Mouse (Mus musculus) common myeloid progenitor, adult 5-6 weeks (primary cell): Measurements from ENCODE around the gene Ercc6l2. TPM values are rescaled to one million over a fixed set of nuclear protein-coding genes. Genes with fewer than 3 reads are reported as not detected.

Experiments used
- ATAC-seq: replicated peaks from 2 replicates; pipeline ENCODE4 v1.8.0; 2016; ENCODE audit warnings: low read depth, mild to moderate bottlenecking, moderate TSS enrichment, inconsistent platforms; ENCODE audit not compliant: poor library complexity, severe bottlenecking
- total RNA-seq: library from RNA; stranded (forward); fragments of 200-1000, 187-1606 nt; gene quantifications from 2 replicates; pipeline ENCODE4 v1.2.3, GENCODE M21; 2017

Gene Ercc6l2
- total RNA-seq, 1 experiment from 2014 or later: 43.7 TPM

DNA sequence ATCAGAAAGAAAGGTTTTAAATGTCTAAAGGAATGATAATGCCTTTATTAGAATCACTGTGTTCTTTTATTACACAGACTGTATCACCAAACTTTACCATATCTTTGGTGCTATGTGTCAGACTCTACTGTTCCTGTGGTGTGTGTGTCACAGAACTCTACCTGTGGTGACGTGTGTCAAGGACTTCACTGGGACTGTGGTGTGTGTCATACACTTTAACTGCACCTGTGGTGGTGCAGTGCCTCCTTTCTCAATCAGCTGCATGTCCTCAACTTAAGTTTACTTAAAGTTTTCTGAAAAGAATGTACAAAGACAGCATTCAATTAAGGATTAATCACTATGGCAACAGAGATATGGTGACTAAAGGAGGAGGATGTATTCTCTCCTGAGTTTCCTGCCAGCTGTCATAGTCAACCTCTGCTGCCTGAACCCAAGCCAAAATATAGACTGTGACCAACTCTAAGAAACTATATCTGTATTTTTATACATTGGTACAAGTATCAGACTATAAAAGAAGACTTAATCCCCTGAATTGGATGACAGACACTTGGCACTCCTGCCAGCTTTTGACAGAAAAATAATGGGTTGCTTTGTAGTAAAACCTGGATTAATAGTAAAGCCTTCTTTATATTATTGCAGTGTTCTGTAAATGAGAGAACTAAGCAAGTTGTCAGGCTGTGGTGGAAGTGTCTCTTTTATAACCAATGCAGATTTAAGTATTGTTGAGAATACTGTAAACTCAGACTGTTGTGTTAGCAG lies 64.2 kb downstream of the Ercc6l2 start:
- ATAC-seq: no peak

DNA sequence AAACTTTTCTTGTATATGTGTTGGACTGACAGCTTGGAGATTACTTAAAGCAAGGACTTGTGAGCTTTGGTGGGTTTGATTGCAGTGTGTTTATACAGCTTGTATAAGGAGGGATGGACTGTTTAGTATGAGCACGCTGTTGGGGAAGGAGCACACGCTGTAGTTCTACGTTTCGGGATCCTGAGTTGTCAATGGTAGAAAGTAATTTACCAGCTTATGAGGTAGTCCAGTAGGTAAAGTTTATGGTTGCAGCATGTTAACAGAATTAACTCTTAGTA lies 64.8 kb downstream of the Ercc6l2 start:
- no peak for ATAC-seq

DNA sequence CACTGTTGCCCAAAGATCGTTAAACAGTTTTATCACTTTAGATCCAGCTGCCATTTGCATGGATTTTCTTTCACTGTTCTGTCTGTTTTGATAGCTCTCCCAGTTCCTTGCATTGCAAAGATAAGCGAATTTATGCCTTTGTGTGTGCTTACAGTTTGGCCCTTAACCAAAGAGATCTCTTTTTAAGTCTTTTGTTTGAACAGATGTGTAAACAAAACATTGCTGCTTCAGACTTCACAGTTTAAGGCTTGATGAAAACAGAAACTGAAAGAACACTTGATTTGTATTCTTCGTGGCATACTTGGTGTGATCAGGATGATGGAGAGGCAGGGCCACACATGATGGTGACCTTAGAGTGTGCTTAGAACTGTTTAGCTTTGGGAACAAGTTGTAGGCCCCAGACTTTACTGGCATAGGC lies 70.5 kb downstream of the Ercc6l2 start:
- peak; percentile 45; the same call in 1 of the 2 replicates for ATAC-seq

DNA sequence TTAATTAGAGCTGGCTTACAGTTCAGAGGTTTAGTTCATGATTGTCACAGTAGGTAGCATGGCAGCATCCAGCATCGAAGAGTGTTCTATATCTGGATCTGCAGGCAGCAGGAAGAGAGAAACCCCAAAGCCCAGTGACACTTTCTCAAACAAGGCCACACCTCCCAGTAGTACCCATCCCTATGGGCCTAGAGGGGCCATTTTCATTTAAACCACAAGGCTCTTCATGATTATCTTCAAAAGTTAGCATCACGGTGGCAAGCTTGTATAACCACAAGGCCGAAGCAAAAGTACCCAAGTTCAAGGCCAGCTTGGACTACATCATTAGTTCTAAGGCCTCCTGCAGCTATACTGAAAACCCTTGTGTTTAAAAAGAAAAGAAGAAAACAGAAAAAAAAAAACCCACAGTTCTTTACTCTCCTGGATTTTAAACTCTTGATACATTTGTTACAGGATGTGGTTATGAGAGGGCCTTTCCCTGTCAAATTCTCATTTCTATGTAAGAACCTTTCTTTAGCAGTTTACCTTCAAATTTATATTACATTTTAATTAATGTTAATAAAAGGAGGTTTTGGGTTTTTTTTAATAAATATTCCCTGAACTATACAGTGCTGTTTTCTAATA lies 71.5 kb downstream of the Ercc6l2 start:
- ATAC-seq: peak; percentile 65; the same call in 1 of the 2 replicates

DNA sequence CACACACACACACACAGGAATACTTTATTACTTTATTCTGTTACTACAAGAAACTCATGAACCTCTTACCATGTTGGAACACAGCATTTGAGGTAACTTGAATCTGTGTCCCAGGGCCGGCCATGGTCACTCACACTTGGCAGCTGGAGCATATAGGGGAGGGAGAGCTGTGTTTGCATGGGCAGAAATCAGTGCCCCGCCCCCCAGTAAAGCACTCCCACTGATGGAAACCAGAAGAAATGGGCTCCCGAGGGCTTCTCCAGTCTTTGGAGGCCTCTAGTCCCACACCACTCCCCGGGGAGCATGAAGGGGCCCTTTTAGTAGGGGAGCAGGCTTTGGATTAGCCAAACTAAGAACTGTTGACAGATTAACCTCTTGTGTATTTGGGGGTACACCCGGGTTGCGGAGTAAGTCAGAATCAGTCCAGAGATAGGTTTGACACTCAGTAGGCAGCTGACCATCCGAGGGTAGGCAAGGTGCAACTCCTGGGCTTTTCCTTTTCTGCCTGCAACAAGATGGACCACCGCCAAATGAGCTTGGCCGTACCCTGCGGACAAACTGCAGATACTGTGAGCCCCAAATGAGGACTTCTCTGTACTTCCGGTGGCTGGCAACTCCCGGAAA lies 85.8 kb downstream of the Ercc6l2 start:
- ATAC-seq: no peak

DNA sequence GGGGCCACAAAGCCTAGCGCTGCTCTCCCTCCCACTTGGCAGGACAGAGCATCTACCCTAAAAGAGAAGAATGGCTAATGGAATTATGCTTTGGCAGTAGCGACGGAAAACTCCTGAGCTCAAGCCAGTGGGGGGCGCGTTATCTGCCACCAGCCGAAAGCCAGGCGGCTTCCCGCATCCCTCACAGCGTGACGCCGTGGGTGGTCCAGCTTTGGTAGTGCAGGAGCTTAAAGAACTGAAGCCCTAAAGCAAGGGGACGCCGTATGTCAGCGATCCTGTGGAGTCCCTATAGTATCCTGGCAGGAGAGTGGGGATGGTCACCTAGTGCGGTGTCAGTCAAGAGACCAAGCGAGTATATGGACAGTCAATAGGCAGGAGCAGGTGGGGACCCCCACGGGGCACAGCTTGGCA lies 86.3 kb downstream of the Ercc6l2 start:
- ATAC-seq: peak; percentile 69

DNA sequence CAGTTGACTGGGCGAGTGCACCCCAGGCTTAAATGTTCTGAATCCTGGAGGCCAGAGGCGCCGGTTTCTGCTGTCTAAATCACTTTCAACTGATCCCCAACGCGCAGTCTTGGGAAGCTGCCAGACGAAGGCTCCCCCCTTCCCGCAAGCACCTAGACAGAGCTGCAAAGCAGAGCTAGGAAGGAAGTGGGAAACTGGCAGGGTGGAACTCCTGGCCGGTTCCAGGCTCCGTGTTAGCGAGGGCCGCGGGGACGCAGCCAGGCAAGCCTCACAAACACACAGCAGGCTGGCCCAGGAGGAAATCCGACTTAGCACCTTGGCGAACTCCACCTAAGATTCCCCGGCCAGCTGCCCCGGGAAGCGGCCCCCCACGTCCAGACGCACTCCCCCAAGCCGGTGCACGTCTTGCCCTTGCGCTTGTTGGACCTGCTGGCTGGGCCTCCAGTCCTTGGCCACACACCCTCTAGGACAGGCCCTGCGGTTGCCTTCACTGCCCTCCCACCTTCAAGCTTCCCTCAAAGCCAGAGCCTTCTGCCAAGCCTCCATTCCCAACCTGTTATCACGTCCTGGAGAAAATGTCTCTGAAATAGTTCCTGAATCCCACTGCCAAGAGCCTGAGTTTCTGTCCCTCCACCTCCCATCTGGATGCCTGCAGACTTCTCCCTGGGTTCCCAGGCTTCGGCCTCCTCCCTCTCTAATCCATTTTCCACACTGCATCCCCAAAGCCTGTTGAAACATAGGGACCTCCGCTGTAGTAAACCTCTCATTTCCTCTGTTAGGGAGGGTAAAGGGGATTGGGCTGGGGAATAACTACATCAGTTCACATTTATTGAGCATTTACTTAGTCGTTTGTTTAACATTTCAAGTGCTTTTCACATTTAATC lies 86.9 kb downstream of the Ercc6l2 start:
- ATAC-seq: peak; percentile 40

DNA sequence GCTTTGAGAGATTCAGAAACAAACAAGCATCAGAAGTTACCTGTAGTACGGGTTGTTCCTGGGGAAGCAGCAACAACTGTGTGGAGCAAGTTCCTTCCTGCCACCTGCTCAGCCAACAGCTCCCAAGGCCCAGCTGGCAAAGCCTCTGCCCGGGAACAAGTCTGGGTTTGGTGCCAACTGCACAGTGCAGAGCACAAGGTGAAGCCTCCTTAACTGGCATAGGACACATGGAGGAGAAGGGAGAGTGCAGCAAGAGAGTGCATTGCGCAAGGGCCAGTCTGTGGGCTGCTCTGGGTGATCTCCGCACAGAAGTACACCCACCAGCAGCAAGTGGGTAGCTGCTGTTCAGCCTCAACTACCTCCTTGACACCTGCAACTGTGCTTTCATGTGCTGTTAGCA lies 91.5 kb downstream of the Ercc6l2 start:
- ATAC-seq: peak; percentile 46

DNA sequence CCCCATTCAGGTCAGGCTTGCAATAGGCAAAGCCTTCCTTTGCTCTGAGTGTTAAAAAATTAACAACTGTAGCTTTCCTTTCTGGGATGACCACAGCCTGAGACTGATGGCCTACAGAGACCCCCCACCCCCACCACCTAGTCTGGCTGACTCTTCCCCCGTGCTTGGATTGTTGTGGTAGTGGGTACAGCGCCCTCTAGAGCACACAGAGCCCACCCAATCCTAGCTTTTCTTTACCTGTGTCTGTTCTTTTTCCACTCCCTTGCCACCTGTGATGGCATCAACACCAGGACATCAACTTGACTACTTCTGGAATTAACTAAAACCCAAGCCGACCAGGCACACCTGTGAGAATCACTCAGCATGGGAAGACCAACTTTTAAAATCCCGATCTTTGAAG lies 92.4 kb downstream of the Ercc6l2 start:
- no peak for ATAC-seq

DNA sequence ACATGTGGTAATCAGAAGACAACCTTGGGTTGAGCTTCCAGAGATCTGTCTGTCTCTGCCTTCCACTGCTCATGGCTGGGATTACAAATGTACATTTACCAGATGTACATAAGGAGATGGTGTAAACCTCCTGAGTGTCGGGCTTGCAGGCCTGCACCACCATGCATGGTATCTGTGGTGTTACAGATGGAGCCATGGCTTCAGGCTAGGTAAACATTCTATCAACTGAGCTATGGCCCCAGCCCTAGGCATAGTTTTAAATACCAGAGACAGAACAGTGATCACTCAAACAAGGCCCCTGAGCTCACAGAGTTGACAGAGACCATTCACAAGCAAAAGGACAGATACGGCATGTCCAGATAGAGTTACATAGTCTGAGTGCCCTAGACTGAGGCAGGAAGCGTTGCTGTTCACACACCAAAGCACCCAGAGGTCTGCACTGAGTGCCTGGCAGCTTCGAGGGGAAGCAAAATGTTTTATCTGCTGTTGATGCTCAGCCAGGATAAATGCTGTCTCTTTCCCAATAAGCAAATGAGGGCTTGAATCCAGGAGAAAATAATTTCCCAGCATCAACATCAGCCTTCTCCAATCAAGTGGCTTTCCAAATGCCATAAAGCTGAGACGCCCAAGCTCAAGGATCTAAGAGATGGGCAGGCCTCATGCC lies 95.2 kb downstream of the Ercc6l2 start:
- ATAC-seq: no peak

DNA sequence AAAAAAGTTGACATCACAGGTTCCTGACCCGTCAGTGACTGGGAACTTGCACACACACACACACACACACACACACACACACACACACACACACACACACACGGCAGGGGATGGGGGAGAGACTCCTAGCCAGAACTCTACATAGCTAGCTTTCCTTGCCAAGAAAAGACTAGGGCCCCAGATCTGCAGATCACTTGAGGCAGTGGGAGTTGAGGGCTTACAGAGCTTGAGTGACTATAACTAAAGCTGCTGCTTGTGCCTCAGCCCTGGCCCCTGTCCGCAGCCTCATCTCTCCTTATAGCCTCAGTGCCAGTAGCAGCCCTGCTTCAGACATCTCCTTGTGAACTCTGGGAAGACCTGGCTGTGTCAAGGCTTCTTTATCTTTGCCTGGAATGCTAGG lies 96.6 kb downstream of the Ercc6l2 start:
- ATAC-seq: no peak

DNA sequence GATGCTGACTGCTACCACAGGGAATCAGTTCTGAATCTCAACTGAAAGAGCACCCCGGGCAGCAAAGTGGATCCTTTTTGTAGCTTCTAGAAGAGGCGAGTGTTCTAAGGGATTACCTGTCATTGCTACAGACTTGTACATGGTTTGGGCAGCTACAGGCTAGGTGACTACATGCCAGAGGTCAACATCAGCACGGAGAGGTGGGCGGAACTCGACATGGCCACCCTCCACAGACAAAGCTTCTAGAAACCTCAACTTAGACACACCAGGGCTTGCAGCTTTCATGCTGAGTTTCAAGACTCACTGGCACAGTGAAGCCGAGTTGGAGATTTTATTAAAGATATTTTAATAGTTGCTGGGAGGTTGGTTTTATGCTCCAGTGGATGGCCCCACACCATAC lies 98.1 kb downstream of the Ercc6l2 start:
- no peak for ATAC-seq

DNA sequence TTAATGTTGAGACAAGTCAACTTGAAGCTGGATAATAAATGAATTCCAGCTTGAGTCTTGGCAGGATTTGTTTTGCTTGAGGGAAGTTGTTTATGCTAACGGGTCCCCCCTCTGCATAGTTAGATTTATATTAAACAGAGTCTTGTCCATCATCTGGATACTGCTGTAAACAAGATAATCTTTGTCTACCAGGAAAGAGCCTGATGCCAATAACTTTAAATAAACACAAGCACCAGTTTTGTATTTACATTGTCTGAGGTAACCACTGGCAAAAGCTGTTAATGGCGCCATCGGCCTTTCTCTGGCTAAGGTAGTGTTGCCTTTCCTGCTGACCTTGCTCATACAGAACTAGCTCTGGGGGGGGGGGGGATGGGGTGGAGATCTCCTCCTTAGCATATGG lies 100.1 kb downstream of the Ercc6l2 start:
- ATAC-seq: no peak

DNA sequence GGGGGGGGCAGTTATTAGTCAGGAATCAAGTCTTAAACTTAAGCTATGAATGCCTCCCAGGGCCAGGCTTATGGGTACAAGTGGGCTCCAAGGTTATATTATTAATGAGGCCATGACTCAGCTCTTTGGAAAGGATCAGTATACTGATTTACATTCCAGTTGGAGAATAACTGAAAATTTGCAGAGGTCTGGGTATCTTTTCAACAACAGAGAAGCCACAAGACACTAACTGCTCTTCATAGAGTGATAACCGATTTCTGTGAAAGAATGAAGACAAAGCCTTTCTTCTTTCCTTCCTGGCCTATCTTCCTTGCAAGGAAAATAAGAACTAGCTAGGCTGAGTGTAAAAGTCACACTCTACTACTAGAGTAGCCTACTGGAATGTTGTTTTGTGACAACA lies 100.6 kb downstream of the Ercc6l2 start:
- peak; percentile 30 for ATAC-seq

DNA sequence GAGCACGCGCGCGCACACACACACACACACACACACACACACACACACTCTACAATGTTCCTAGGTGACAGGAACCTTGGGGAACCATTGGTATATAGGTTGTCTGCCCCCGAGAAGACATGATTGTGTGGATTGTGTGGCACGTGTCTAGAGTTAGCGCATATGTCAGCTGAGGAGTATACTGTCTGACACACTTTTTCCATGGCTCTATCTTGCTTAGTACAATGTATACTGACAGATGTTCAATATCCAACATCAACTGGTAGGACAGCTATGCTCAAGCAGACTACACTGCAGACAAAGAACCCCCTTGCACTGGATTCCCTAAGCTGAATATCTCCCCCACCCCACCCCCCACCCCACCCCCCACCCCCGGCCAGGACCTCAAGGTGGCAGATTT lies 101.5 kb downstream of the Ercc6l2 start:
- no peak for ATAC-seq

DNA sequence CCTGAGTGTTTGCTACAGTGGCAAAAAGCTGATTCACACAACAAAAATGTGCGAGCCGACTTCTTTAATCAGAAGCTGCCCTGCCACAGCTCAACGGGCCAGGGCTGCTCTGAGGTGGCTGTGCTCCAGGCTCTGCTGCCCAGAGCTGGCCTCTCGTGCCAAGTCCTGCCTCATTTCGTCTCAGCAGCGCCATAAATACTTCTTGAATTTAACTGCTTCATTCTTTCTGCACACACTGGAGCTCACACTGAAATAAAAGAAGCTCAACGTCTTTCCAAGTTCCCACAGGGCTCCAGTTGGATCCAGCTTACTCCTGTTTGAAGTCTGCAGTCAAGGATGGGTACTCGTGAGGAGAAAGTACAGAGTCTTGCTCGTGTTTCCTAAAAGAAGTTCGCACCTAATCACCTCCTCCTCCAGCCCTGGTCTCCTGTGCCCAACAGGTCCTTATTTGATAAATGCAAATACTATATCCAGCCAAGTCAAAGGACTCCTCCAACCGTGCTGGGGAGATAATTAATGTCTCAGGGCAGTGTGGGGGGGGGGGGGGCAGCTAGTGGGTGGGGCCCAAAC lies 102.2 kb downstream of the Ercc6l2 start:
- peak; percentile 27; the same call in 1 of the 2 replicates for ATAC-seq

DNA sequence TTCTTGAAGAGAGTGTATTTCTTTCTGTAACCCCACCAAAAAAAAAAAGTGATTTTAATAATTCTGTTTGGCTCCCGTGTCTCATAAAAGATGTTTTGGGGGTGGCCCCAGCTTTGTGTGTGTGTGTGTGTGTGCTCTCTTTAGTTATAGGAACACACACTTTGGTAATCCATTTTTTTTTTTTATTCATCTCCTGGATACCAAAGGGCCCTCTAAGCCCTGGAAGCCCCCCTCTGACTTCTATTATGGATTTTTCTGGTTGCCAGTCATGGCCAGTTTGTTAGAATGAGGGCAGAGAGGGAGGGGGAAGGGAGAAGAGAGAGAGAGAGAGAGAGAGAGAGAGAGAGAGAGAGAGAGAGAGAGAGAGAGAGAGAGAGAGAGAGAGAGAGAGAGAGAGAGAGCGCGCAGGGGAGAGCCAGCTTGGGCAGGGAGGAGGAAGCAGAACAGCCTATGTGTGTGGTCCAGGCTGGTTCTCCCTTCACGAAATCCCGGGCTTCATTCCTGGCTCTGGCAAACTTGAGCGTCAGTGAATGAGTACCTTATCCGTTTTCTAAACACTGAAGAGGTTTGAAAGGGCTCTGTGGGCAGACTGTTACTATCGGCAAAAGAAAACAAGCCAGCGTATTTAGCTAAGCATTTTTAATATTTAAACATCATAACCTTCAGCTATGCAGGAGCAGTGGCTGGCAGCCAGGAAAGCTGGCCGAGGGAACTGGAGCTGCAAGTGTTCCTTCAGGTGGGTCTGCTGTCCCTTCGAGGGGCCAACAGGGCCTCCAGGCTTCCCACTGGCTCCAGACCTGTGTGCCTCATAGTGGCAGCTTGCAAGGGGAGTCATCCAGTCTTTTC lies 103.0 kb downstream of the Ercc6l2 start:
- ATAC-seq: no peak

DNA sequence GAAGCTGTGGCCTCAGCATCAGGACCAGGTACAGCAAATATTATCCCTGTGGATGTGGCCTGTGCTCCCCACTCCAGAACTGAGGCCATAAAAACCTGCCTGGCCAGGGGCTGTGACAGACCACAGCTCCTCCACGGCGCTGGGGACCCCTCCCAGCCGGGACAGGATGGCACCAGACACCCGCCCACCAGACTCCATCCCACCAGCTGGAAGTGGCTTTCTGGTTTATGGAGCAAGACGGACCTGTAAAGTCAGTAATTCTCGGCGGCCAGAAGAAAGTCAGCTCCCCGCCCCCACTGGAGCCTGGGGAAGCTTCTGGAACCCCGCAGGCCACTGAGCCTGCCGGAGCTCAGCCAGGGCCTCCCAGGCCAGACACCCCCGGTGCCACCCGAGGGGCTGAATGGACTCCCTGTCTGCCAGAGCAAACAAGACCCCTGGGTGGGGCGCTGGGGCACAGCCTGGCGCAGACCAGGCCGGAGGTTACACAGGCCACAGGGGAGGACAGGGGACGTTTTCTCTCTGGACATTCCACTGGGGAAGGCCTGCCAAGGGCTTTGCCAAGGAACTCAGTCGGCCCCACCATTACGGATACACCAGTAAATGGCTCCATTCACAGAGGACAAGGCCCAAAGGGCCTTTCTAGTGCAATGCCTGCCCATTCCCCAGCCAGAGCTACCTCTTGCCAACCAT lies 103.8 kb downstream of the Ercc6l2 start:
- no peak for ATAC-seq
